Mouse (Mus musculus): ENCODE results near the gene C1qtnf7. TPM values are rescaled to one million over a fixed set of nuclear protein-coding genes. Genes with fewer than 3 reads are reported as not detected.

The C1qtnf7 gene
- polyA plus RNA-seq, 1 experiment from 2014 or later: 1.3 TPM

DNA sequence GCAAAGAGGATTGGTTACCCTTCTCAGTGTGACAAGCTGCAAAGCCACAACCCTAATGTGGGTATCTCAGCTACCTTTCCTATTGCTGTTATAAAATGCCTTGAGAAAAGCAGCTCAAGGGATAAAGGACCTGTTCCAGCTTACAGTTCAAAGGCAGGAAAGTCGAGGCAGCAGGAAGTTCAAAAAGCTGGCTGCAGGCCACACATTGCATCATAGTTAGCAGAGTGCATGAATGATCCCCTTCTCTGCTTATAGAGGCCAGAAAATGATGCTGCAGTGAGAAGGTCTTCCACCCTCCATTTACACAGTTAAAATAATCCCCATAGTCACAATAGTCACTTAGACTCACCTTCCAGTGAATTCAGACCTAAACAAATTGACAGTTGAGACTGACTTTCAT, 69.1 kb downstream of the C1qtnf7 start:
- H3K4me2 ChIP-seq: no peak overlapping the region
- H3K9ac ChIP-seq: no peak overlapping the region
- no peak for DNase-seq
- H3K27ac ChIP-seq: no peak overlapping the region
- 9% methylated on average over 1 of the region's 1 CpGs for WGBS (ENCODE audit: insufficient replicate concordance)
- no peaks in the 10 kb centered on the region for H3K9me3 ChIP-seq (replicated peaks)
- H3K4me1 ChIP-seq (replicated peaks): no peaks in the 10 kb centered on the region
- no peaks in the 10 kb centered on the region for H3K36me3 ChIP-seq
- no peaks in the 10 kb centered on the region for H3K27me3 ChIP-seq
- no peak for ATAC-seq (ENCODE audit: low read depth)
- no peak overlapping the region for H3K4me3 ChIP-seq (replicated peaks)

DNA sequence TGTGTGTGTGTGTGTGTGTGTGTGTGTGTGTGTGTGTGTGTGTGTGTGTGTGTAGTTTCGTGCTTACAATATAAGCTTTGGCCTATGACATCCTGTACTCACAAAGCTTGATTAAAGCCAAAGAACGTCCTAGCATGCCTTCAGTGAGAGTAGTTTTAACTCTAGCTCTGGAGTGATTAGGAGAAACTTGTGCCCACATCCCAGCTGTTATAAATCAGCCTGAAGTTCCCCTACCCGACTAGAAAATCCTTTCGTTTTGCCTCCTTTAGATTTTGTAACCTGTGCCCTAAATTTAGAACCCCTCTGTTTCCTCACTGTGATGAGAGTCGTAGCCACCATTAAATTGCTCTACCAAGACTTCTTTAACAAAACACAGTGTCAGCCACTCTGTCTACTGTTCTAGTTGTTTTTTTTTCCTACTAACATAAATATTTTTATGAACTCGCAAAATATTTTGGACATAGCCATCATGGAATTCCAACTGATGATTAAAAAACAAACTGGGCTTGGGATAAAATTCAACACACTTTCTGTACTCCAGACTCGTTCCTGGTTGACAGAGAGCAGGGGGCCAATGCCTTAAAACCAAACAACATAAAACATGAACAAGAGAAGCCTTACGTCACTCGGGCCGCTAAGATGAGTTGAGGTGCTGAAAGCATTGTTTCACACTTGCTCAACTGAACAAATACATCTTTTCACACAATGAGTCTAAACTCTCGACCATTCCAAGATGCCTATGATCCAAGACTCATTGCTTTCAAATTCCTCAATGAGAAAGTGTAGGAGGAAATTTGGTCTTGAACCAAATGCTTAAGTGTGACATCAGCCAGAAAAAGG, 70.3 kb downstream of the C1qtnf7 start:
- no peaks in the 10 kb centered on the region for H3K27me3 ChIP-seq
- H3K4me3 ChIP-seq (replicated peaks): no peak overlapping the region
- H3K36me3 ChIP-seq: no peaks in the 10 kb centered on the region
- no peak for ATAC-seq (ENCODE audit: low read depth)
- 53% methylated on average over 11 of the region's 11 CpGs for WGBS (ENCODE audit: insufficient replicate concordance)
- no peak overlapping the region for H3K9ac ChIP-seq
- no peaks in the 10 kb centered on the region for H3K4me1 ChIP-seq (replicated peaks)
- H3K9me3 ChIP-seq (replicated peaks): no peaks in the 10 kb centered on the region
- DNase-seq: no peak
- H3K4me2 ChIP-seq: no peak overlapping the region
- no peak overlapping the region for H3K27ac ChIP-seq

DNA sequence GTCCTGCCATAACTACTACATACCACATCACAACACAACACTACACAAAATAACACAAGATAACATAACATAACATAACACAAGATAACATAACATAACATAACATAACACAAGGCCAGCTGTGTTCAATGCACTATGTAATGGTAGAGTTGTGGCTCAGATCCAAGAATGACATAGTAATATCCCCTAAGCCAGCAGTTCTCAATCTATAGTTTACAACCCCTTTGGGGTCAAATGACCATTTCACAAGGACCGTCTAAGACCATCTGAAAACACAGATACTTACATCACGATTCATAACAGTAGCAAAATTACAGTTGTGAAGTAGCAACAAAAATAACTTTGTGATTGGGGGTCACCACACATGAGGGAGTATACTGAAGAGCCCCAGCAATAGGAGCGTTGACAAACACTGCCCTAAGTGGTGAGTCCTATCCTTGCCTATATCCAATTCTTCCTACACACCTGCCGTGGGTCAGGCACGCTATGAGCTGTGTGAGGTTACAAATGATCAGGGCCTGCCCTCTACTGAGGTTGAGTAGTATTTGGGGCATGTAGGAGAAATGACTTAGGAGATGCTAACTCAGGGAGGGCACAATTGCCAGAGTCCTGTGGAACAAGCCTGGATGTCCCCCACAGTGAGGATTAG, 73.6 kb downstream of the C1qtnf7 start:
- no peaks in the 10 kb centered on the region for H3K27me3 ChIP-seq
- no peaks in the 10 kb centered on the region for H3K4me1 ChIP-seq (replicated peaks)
- no peak overlapping the region for H3K4me3 ChIP-seq (replicated peaks)
- ATAC-seq (ENCODE audit: low read depth): no peak
- no peaks in the 10 kb centered on the region for H3K36me3 ChIP-seq
- no peak overlapping the region for H3K9ac ChIP-seq
- no peak overlapping the region for H3K4me2 ChIP-seq
- H3K27ac ChIP-seq: no peak overlapping the region
- 72% methylated on average over 5 of the region's 5 CpGs for WGBS (ENCODE audit: insufficient replicate concordance)
- DNase-seq: no peak
- H3K9me3 ChIP-seq (replicated peaks): no peaks in the 10 kb centered on the region

DNA sequence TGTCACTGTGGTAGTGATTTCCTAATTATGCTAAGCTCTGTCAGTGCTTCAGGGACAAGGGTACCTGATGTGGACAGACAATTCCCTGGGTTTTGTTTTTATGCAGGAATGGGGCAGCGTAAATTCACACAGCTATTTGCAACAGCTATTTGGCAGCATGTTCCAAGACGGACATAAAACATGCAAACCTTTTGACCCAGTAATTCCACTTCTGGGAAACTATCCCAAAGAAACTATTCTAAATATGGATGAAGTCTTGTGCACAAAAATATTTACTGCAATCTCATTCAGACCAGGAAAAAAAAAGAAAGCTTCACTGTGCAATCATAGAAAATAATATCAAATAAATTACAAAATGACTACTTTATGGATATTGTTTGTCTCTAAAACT, 74.1 kb downstream of the C1qtnf7 start:
- Histone ChIP-seq H3K4me2 (no peak overlapping the region), H3K4me3 (replicated peaks) (no peak overlapping the region), H3K4me1 (replicated peaks) (no peaks in the 10 kb centered on the region), H3K27me3 (no peaks in the 10 kb centered on the region), H3K9ac (no peak overlapping the region), H3K27ac (no peak overlapping the region), H3K36me3 (no peaks in the 10 kb centered on the region), H3K9me3 (replicated peaks) (no peaks in the 10 kb centered on the region)
- ATAC-seq (ENCODE audit: low read depth) (no peak), DNase-seq (no peak)
- 74% methylated on average over 2 of the region's 2 CpGs for WGBS (ENCODE audit: insufficient replicate concordance)

DNA sequence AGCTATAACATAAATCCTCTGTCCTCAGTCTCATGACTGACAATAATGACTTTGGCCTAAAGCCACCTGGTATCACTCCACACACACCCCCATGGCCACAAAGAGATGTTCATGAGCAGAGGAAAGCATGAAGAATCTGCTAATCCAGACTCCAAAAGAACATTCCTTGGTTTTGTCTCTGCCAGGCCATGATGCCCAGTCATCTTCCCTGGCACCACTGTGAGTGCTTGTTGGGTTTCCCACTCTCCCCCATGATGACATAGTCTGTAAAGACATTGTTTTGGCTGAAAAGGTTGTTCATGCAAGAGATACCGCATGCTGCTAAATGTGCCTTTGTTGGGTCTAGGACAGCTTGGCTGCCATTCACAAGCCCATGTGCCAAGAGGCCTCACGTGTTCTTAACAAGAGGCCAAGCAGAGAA, 75.0 kb downstream of the C1qtnf7 start:
- ATAC-seq (ENCODE audit: low read depth) (no peak), DNase-seq (no peak)
- H3K27me3 ChIP-seq: no peaks in the 10 kb centered on the region
- 51% methylated on average over 2 of the region's 2 CpGs for WGBS (ENCODE audit: insufficient replicate concordance)
- no peak overlapping the region for H3K4me2 ChIP-seq
- no peaks in the 10 kb centered on the region for H3K9me3 ChIP-seq (replicated peaks)
- no peaks in the 10 kb centered on the region for H3K36me3 ChIP-seq
- H3K27ac ChIP-seq: no peak overlapping the region
- no peak overlapping the region for H3K4me3 ChIP-seq (replicated peaks)
- H3K9ac ChIP-seq: no peak overlapping the region
- H3K4me1 ChIP-seq (replicated peaks): no peaks in the 10 kb centered on the region

DNA sequence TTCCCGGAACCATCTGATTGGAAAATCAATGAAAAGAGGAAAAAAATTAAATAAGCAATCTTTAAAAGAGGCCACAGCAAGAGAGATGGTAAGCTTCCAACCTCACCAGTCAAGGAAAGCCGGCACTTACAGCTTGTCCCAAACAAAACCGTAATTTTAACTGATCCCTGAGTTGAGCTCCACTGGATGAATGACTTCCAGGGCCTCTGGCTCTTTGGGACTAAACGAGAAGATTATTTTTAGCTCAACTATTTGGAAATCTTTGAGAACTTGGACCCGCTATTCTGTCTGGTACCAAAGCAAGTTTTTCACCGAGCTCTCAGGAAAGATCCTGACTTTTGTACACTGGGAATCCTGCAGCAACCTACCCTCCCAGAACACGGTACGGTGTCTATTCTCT, 86.3 kb downstream of the C1qtnf7 start:
- ATAC-seq (ENCODE audit: low read depth) (no peak), DNase-seq (no peak)
- Histone ChIP-seq H3K4me1 (replicated peaks) (no peaks in the 10 kb centered on the region), H3K9ac (no peak overlapping the region), H3K4me2 (no peak overlapping the region), H3K9me3 (replicated peaks) (no peaks in the 10 kb centered on the region), H3K36me3 (no peaks in the 10 kb centered on the region), H3K27ac (no peak overlapping the region), H3K27me3 (no peaks in the 10 kb centered on the region), H3K4me3 (replicated peaks) (no peak overlapping the region)
- WGBS (ENCODE audit: insufficient replicate concordance): 65% methylated on average over 8 of the region's 8 CpGs

DNA sequence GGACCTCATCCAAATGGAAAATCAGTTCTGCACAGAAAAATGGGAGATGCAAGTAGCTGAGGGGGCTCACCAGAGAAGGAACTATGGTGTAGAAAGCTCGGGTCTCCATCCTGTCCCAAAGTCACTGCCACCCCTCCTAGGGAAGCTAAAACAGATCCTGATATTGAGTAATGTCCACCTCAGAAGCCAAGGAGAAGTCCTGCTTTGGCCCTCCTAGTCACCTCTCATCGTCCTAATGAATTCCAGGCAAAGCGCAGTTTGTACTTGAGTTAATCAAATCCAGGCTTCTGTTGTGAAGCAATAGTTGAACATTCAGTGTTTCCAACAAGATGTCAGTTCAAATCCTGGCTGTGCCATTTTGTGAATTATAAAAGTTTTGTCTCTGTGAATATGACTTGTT, 87.2 kb downstream of the C1qtnf7 start:
- no peaks in the 10 kb centered on the region for H3K9me3 ChIP-seq (replicated peaks)
- DNase-seq: no peak
- WGBS (ENCODE audit: insufficient replicate concordance): 69% methylated on average over 3 of the region's 3 CpGs

DNA sequence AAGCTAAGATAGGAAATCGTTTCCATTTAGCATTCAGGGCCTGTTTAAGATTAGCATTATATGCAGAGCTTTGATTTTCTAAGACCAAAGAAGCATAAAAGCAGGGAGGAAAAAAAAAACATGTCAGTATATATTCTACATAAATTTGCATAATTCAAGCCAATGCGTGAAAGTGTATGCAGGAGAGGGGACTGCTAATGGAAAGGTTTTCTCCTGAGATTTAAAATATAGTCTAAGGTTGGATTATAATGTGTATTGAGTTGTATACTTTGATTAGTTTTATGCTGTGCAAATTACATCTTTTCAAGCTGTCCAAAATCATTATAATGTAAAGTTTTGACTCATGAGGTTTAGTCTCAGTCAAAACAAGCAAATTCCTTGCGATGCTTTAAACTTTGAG, 88.2 kb downstream of the C1qtnf7 start:
- Histone ChIP-seq H3K27me3 (no peaks in the 10 kb centered on the region), H3K4me1 (replicated peaks) (no peaks in the 10 kb centered on the region), H3K9me3 (replicated peaks) (no peaks in the 10 kb centered on the region), H3K36me3 (no peaks in the 10 kb centered on the region), H3K4me3 (replicated peaks) (no peak overlapping the region), H3K9ac (no peak overlapping the region), H3K27ac (no peak overlapping the region), H3K4me2 (no peak overlapping the region)
- DNase-seq: no peak
- WGBS (ENCODE audit: insufficient replicate concordance): 70% methylated on average over 3 of the region's 3 CpGs
- ATAC-seq (ENCODE audit: low read depth): no peak

More for the DNA sequence above, 87.2 kb downstream of the C1qtnf7 start:
- Histone ChIP-seq H3K36me3 (no peaks in the 10 kb centered on the region), H3K4me3 (replicated peaks) (no peak overlapping the region), H3K9ac (no peak overlapping the region), H3K4me1 (replicated peaks) (no peaks in the 10 kb centered on the region), H3K27me3 (no peaks in the 10 kb centered on the region), H3K4me2 (no peak overlapping the region), H3K27ac (no peak overlapping the region)
- ATAC-seq (ENCODE audit: low read depth): no peak

DNA sequence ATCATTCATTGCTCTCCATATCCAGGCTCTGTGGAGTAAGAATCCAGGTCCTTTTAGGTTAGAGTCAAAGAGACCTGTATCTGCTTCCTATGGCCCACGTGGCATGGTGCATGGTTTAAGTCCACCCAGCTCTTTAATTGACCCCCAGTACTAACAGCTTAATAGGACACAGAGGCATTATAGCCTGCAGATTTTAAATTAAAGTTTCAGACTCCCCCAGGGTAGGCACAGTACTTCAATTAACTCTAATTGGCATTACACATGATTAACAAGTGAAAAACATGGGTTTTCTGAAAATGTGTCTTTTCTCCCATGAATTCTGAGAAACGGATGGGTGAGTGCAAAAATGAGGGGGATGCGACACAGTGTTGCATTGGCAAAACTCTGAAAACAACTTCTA, 92.7 kb downstream of the C1qtnf7 start:
- Histone ChIP-seq H3K27ac (no peak overlapping the region), H3K27me3 (no peaks in the 10 kb centered on the region), H3K36me3 (no peaks in the 10 kb centered on the region), H3K4me1 (replicated peaks) (no peaks in the 10 kb centered on the region), H3K9me3 (replicated peaks) (no peaks in the 10 kb centered on the region), H3K9ac (no peak overlapping the region), H3K4me2 (no peak overlapping the region), H3K4me3 (replicated peaks) (no peak overlapping the region)
- 69% methylated on average over 3 of the region's 3 CpGs for WGBS (ENCODE audit: insufficient replicate concordance)
- ATAC-seq (ENCODE audit: low read depth) (no peak), DNase-seq (no peak)

DNA sequence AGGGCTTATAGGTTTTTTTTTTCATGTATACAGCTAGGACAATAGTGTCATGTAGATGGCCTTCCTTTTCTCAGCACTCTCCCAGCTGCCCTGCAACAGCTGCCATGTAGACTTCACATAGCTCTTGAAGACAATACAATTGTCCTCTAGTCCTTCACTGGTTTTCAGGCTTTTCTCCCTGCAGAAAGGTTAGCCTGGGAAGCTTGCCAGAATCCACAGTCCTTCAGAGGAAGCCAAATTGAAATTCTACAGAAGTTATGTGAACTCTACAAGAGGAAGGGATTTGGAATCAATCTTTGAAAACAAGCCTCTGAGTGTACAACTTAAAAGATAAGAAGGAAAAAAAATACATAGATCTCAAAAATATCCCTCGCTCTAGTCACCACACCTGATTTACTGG, 94.4 kb downstream of the C1qtnf7 start:
- WGBS (ENCODE audit: insufficient replicate concordance): 58% methylated on average over 1 of the region's 1 CpGs
- H3K9me3 ChIP-seq (replicated peaks): no peaks in the 10 kb centered on the region
- ATAC-seq (ENCODE audit: low read depth): no peak
- no peak overlapping the region for H3K4me2 ChIP-seq
- H3K9ac ChIP-seq: no peak overlapping the region
- no peak overlapping the region for H3K4me3 ChIP-seq (replicated peaks)
- no peak overlapping the region for H3K27ac ChIP-seq
- no peaks in the 10 kb centered on the region for H3K36me3 ChIP-seq
- DNase-seq: no peak
- no peaks in the 10 kb centered on the region for H3K27me3 ChIP-seq
- no peaks in the 10 kb centered on the region for H3K4me1 ChIP-seq (replicated peaks)

DNA sequence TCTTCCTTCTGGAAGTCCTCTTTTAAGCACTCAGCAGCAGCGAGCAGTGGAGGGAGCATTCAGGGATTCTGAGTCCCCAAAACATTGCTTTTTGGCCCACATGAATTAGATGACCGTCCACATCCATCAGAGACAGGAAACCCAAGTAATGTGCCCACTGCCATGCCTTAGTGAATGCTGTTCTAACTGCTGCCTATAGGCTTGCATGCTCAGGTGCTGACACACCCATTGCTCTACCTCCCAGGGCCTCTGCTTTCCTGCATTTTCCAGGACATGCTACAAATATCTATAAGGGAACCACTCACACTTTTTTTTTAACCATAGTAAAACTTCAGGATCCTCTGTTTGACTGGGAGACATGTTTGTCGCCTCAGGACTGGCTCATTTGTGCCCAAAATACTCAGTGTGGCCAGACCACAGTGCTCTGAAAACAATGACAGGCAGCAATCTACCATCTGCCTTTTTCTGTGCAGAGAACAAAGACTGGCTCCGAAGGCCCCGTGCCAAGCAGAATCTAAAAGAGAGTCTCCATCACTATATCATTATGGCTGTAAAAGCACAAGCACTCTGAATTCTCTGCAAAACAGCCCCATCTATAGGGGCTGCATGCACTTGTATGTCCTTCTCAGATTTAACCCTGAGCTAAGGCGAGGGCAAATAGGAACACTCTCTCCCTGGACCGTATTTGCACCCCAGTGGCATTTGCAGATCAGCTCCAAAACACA, 106.4 kb downstream of the C1qtnf7 start:
- H3K9me3 ChIP-seq (replicated peaks): no peaks in the 10 kb centered on the region
- ATAC-seq (ENCODE audit: low read depth): no peak
- no peak for DNase-seq
- WGBS (ENCODE audit: insufficient replicate concordance): 57% methylated on average over 7 of the region's 7 CpGs
- H3K9ac ChIP-seq: no peak overlapping the region
- no peaks in the 10 kb centered on the region for H3K4me1 ChIP-seq (replicated peaks)
- H3K27me3 ChIP-seq: no peaks in the 10 kb centered on the region
- H3K27ac ChIP-seq: no peak overlapping the region
- H3K4me2 ChIP-seq: no peak overlapping the region
- no peaks in the 10 kb centered on the region for H3K36me3 ChIP-seq
- no peak overlapping the region for H3K4me3 ChIP-seq (replicated peaks)
